Comparison of ENCODE assay signal across 9 mouse cellular contexts in the genomic region with DNA sequence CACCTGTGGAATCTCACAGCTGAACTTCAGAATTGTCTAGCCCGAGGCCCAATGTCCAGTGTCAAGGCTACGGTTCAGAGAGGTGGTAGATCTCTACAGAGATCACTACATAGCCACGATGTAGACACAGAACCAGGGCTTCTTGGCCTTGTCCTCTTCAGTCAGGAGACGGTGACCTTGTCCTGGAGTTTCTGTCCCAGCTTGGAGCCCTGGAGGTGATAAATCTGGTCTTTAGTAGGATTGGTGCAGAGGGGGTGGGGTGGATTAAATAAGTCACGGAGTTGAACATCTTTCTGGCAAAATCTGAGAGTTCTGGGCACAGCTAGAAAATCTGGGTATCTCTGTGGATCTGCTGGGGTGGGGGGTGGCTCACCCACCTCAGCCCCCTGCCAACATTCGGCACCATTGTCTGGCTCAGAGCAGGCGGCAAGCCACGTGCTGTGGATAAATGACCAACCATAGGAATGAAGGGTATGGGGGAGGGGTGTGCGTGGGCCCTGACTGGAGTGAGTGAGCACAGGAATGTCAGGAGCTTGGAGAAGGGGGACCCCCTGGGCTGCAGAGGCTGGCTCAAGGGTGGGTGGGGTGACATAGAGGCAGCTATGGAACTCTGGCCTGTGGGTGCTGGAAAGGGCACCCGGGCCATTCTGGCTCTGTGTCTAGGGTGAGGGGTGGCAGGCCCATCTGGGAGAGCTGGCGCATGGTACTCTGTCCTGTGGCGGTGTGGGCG. TPM values are rescaled to one million over a fixed set of nuclear protein-coding genes. Genes with fewer than 3 reads are reported as not detected.
DNase-seq lines count a peak whose midpoint lies in the region; ATAC-seq and TF ChIP-seq lines count a peak whose summit lies in the region.
"Had no signal": no experiment of that assay in that cellular context is flagged by ENCODE, and none has a peak within 500 bp of the region (broad histone marks: within the 10 kb centered on the region; RNA-seq: fewer than 3 reads in every experiment).

No protein-coding gene starts in this region.

- no peaks in the 10 kb centered on the region for H3K36me3 ChIP-seq in midbrain, postnatal 0 days (ENCODE audit: insufficient read depth, low read length)
- no peaks in the 10 kb centered on the region for H3K36me3 ChIP-seq in midbrain, embryonic 13.5 days
- H3K36me3 ChIP-seq in stomach, embryonic 16.5 days (ENCODE audit: control insufficient read depth, insufficient read depth, low read length): no peaks in the 10 kb centered on the region

- ATAC-seq in midbrain, postnatal 0 days (ENCODE audit: low FRiP score): 0 out of 2 replicates have a peak, but pooled peaks have one; percentile 38
- no peak for ATAC-seq in midbrain, embryonic 13.5 days
- peak; percentile 26; the same call in 1 of the 2 replicates for ATAC-seq in stomach, embryonic 16.5 days (ENCODE audit: insufficient read depth, low FRiP score)

- DNase-seq in cerebellum, adult 9-11 months: peak; percentile 74
- no peak for DNase-seq in cerebellum, postnatal 36 days
- no peak for DNase-seq in midbrain, postnatal 0 days (ENCODE audit: low spot score)
- peak; percentile 78 to 80 for DNase-seq in kidney, postnatal 36 days
- no peak for DNase-seq in urinary bladder, postnatal 10 days (ENCODE audit: low spot score)
- DNase-seq in gastrocnemius, postnatal 14 days: no peak
- DNase-seq: midbrain, embryonic 14.5 days had no signal

- H3K9ac ChIP-seq in midbrain, postnatal 0 days (replicated peaks; ENCODE audit: low read length, poor library complexity, severe bottlenecking): no peak overlapping the region
- H3K9ac ChIP-seq in midbrain, embryonic 13.5 days (replicated peaks): no peak overlapping the region
- H3K9ac ChIP-seq in stomach, embryonic 16.5 days (ENCODE audit: low read length): peak overlapping the region; percentile 10; the same call in 1 of the 2 replicates

- no peaks in the 10 kb centered on the region for H3K27me3 ChIP-seq in midbrain, postnatal 0 days (ENCODE audit: insufficient read depth, low read length)
- no peaks in the 10 kb centered on the region for H3K27me3 ChIP-seq in midbrain, embryonic 13.5 days
- no peaks in the 10 kb centered on the region for H3K27me3 ChIP-seq in stomach, embryonic 16.5 days (ENCODE audit: control insufficient read depth, insufficient read depth, low read length)

- intact Hi-C loops in gastrocnemius, postnatal 14 days (cut with DNase I; ENCODE audit: low total_unique reads): no loop called here

- 70% methylated on average over 13 of the region's 13 CpGs for WGBS in midbrain, postnatal 0 days
- 74% methylated on average over 13 of the region's 13 CpGs for WGBS in midbrain, embryonic 13.5 days
- 66% methylated on average over 13 of the region's 13 CpGs for WGBS in stomach, embryonic 16.5 days

- no peak overlapping the region for H3K4me3 ChIP-seq in midbrain, postnatal 0 days (ENCODE audit: low read depth, low read length)
- no peak overlapping the region for H3K4me3 ChIP-seq in midbrain, embryonic 13.5 days (replicated peaks)
- H3K4me3 ChIP-seq in stomach, embryonic 16.5 days (replicated peaks; ENCODE audit: low read length): no peak overlapping the region

- 0 out of 2 replicates have a peak, but pooled peaks cover 7% of the 10 kb centered on the region for H3K4me1 ChIP-seq in midbrain, postnatal 0 days (ENCODE audit: insufficient read depth, low read length)
- H3K4me1 ChIP-seq in midbrain, embryonic 13.5 days (replicated peaks): peaks cover 30% of the 10 kb centered on the region
- peaks cover 38% of the 10 kb centered on the region for H3K4me1 ChIP-seq in stomach, embryonic 16.5 days (ENCODE audit: control insufficient read depth, insufficient read depth, low read length)

- H3K27ac ChIP-seq in midbrain, postnatal 0 days (ENCODE audit: low read depth, low read length): no peak overlapping the region
- H3K27ac ChIP-seq in midbrain, embryonic 13.5 days: no peak overlapping the region
- H3K27ac ChIP-seq in stomach, embryonic 16.5 days (ENCODE audit: low read length): peak overlapping the region; percentile 94

- H3K9me3 ChIP-seq in midbrain, postnatal 0 days (ENCODE audit: low read length): no peaks in the 10 kb centered on the region
- no peaks in the 10 kb centered on the region for H3K9me3 ChIP-seq in midbrain, embryonic 13.5 days
- H3K9me3 ChIP-seq in stomach, embryonic 16.5 days (replicated peaks; ENCODE audit: control insufficient read depth, low read length): no peaks in the 10 kb centered on the region

- TF ChIP-seq CTCF in midbrain, postnatal 0 days (IDR thresholded peaks at IDR 0.05): no peak

- H3K4me2 ChIP-seq in midbrain, postnatal 0 days (ENCODE audit: low read depth, low read length, poor library complexity, severe bottlenecking): no peak overlapping the region
- no peak overlapping the region for H3K4me2 ChIP-seq in midbrain, embryonic 13.5 days (replicated peaks)
- H3K4me2 ChIP-seq in stomach, embryonic 16.5 days (ENCODE audit: low read depth, low read length): no peak overlapping the region

RNA-seq across cellular contexts. Expression of a gene that starts 32.8 kb away (rescaled TPM):
- 232 and 270 TPM in 2 replicates for total RNA-seq in midbrain, postnatal 0 days (2014; rRNA removed)
- polyA plus RNA-seq in midbrain, postnatal 0 days (2015; fragmentation: Nextera tagmentation; extraction: Ambion mirVana): 115 and 123 TPM in 2 replicates
- polyA plus RNA-seq in midbrain, embryonic 13.5 days (2015; fragmentation: Nextera tagmentation; extraction: Ambion mirVana): 28.5 and 30.4 TPM in 2 replicates
- polyA plus RNA-seq in stomach, embryonic 16.5 days (2015; fragmentation: Nextera tagmentation; extraction: Ambion mirVana): 58.1 and 64.6 TPM in 2 replicates
- 1 to 10 TPM; 4.1 to 4.8 TPM for total RNA-seq in gastrocnemius, postnatal 14 days (2021)

Comparison
In these comparisons a context has a peak if more than half of its experiments do, and no peak if none do; other contexts are left out.
1. DNase-seq: peak in cerebellum, adult 9-11 months (single experiment) and kidney, postnatal 36 days (2 of 2); none in cerebellum, postnatal 36 days (0 of 2), midbrain, postnatal 0 days (single experiment), urinary bladder, postnatal 10 days (single experiment) and gastrocnemius, postnatal 14 days (single experiment).